Mouse (Mus musculus): Measurements from ENCODE around the gene Sugct. TPM values are rescaled to one million over a fixed set of nuclear protein-coding genes. Genes with fewer than 3 reads are reported as not detected.
"Not testable (repeated sequence)": the region's sequence is repeated elsewhere in the genome, so short reads cannot be mapped to it uniquely, and the experiment has no call there.

Gene Sugct
- total RNA-seq, 2 experiments from 2014 or later = 1.2 TPM

DNA sequence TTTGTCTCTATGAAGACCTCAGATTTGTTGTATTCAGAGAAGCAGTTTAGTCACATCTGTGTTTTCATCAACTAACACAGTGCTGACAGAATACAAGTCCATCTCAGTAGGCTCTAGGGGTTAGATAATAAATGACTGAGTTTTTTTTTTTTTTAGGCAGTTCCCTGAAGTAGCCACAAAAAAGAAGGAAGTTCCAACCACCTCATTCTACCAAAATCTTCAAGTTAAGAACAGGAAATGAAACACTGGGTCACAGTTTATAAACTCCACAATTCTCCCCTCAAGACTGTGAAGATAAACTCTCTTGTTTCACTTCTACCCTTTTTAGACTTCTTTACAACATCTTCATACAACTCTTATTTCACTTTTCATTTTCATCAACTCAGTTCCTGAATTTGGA is 783.1 kb downstream of the Sugct start:
- DNase-seq (ENCODE audit: low spot score in 2 of 2) = no peak

DNA sequence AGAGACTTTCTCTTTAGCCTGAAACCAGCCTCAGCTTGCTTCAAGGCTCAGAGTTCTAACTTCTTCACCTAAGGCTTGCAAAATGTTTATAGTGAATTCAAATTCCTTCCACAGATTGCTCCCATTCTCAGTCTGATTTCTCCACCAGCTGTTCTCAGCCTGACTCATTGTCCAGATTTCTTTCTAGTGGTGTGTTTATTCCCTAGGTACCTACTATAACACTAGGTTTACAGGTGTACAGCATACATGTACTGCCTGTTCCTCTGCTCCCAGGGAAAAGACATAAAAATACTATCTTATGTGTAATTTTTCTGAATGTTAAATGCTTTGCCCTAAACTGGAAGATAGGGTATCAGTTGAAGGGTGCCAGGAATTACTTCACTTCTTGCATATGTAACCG is 788.4 kb downstream of the Sugct start:
- DNase-seq (ENCODE audit: low spot score in 2 of 2) = no peak

DNA sequence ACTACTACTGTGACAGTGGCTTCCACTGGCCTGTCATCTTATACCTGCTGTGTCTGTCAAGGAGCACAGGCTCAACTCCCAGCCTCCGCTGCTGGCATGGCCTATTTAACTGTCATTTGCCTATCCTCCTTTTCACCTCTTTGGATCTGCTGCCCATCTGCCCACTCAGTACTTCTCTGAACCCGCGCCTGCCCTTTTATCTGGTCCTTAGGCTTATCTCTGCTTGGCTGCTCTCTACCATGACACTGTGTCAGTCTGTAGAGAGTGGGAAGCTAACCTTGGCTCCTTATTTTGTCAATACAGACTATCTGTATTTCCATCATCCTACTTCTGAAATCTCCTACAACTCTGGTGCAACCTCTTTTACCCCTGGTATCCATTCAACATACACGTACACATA is 793.9 kb downstream of the Sugct start:
- no peak for DNase-seq (ENCODE audit: low spot score in 2 of 2)

DNA sequence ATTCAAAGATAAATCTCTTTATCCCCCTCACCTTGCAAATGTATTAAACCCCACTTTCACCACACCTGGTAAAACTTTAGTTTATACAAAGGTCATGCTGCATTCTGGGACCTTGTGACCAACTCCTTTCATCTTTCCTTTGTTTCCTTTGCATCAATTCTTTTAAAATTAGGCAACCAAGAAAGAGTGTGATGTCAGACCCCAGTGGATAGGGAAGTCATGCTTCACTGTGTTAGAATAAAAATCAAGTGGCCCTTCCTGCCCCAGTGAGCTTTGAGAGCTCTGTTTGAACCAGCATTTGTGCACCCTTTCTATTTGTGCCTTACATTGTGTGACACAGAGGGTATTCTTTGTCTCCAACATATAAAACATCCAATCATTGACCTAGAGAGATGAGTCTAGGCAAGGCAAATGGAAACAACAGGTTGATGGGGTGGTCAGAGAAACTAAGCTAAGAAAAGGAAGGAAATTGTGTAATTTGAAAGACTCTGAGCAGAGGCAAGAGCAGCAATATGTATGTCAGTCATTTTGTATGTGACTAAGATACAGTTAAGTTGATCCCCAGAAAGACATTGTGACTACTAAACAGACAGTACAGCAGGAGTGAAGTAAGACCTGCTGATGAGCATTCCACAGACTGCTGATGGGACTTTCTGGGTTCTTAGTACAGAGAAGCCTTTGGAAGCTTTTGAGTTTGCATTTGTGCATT is 797.1 kb downstream of the Sugct start:
- no peak for DNase-seq (ENCODE audit: low spot score in 2 of 2)

DNA sequence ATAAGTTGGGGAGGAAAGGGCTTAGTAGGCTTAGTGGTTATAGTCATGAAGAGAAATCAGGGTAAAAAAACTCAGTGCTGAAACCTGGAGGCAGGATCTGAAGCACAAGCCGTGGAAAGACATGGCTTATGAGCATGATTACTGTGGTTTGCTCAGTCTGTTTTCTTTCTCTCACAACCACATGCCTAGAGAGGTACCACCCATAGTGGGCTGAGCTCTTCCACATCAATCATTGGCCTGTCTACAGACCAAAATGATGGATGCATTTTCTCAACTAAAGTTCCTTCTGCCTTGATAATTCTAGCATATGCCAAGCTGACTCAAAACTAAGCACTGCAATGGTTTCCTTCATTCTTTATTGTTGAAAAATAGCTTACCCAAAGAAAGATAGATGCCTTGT is 817.3 kb downstream of the Sugct start:
- DNase-seq (ENCODE audit: low spot score in 2 of 2) = no peak

DNA sequence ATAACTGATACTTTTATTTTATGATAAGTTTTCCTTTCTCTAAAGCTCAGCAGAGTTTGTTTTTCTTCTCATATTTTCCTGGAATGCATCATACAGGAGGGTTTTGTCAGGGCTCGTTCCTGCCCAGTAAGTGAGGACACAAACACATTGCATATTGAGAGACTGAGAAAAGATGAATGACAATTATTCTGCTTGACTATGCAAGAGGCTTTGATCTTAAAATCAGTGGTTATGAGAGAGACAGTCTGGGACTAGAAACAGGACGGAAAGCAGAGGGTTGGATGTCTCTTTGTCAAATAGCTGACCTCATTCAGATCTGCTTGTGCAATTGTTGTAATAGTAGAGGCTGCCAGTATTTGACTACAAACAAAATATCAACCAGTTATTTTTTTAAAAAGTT is 835.4 kb downstream of the Sugct start:
- no peak for DNase-seq (ENCODE audit: low spot score in 2 of 2)

DNA sequence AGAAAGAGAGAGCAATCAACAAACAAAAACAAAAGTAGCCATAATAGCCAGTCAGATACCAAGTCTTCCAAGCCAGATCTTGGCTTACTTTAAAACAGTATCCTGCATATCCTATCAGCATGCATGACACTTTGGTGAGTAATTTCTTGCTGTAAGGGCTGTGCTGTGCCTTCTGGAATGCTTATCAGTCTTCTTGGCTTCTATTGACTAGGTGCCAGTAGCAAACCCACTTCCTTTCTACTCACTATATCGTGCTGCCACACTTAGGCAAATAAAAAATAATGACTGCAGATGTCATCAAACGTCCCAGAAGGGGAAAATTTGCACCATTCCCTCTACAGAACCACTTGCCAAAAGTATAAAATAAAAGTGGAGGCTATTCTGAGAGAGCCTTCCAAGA is 848.1 kb downstream of the Sugct start:
- DNase-seq (ENCODE audit: low spot score in 2 of 2) = no peak

DNA sequence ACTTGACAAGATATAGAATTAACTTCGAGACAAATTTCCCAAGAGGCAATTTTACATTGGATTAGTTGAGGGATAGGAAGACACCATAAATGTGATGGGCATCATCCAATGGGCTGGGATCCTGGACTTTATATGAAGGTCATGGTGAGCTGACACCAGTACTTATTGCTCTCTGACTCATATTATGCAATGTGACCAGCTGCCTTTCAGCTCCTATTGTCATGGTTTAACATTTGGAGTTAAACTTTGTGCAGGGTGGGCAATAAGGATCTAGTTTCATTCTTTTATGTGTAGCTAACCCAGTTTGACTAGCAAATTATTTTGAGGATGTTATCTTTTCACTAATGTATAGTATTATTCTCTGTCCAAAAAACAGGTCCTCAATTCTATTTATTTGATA is 854.4 kb downstream of the Sugct start:
- DNase-seq (ENCODE audit: low spot score in 2 of 2) = no peak

DNA sequence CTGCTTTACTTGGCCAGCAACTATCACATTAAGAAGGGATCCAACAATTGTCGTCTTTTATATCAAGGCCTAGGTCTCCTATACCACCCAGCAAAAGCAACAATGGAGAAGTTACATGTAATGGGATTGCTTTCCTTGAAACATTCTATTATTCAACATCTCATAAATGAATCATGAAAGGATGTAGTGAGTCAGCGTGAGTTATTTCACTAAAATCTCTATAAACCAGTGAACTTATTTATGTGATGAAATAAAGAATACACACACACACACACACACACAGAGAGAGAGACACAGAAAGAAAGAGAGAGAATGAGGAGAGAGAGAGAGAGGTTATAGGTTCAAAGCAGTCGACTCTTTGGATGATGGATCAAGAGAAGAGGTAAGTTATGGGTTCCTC is 856.9 kb downstream of the Sugct start:
- no peak for DNase-seq (ENCODE audit: low spot score in 2 of 2)

DNA sequence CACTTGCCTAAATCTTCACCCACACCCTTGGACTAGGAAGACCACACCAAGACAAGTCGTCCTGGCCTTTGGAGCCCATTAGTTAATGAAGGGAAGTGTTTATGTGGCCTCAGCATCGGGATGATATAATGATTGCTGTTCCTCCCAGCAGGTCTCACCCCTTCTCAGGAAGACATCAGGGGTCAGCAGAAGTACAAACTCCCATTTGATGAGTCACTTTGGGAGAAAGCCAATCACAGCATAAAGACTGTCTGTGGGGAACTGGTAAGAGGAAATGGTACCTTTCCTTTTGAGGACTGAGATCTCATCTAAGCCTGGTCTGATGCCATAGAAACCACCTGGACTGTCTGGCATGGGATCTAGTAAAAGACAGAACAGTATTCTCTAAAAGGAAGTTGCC is 860.2 kb downstream of the Sugct start:
- DNase-seq (ENCODE audit: low spot score in 2 of 2) = no peak

DNA sequence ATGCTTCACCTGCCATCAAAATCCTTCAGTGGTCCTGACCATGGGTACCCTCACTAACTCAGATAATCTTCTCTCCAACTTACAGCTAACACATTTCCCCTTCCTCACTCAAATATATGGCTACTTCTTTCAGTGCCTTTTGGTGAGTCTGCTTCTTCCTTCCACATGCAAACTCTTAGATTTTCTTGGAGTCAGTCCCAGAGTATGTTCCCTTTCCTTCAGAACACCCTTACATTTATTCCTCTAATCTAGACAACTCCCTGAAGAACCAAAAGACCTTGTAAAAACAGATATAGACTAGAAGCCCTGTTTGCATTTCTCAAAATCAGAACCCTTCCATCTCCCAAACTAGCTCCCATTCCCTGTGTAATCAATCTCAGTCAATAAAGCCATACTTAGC is 862.3 kb downstream of the Sugct start:
- DNase-seq (ENCODE audit: low spot score in 2 of 2) = no peak

DNA sequence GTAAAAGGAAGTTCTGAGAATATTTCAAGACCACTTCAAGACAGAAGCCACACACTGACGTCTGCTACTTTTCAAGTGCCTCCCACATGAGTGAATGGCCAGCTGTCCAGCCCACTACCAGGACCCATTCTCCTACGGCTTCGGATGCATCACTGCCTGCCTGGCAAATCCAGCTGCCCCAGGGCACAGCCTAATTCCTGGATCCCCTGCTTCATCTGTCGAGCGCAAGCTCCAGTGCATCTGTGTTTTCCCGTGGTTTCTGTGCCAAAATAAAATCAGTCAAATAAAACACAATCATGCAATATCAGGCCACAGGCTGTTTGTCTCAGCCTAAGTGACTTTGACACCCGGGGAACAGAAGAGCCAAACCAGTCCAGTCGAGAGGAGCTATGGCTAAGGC is 863.5 kb downstream of the Sugct start:
- peak in 1 of 2 experiments; percentile 17 for DNase-seq (ENCODE audit: low spot score in 2 of 2)

DNA sequence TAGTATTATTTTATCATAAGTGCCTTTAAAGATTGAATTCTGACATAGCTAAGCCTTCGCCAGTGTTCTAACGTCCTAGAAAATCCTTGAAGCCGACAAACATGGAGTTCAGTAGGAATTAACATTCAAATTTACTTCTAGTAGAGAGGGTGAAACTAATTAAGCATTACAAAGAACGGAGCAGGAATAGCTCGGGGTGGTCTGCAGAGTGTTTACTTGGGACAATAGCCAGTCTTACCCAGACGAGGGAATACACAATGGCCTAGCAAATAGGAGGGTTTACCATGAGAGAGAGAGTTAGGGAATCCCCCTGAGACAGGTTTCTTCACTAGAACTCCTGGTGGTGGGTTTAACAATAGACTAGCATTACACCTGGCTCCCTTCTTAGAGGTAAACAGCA is 865.1 kb downstream of the Sugct start:
- not testable (repeated sequence) for DNase-seq (ENCODE audit: low spot score in 2 of 2)

DNA sequence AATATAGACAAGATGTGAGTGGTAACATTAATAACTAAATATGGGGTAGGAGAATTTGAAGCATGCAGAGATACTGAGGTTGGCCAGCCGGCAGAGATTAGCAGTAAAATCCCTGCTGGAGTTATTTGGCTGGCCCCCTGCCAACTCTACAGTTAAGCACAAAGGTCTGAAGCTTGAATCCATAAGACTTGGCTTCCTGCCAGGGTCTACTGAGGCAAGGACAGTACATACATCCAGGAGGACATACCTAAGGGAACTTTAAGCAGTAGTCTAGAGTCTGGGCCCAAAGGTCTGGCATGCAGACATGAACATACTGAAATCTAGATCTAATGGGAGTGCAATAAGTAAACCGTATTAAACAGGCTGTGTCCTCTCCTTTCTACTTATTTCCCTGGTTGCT is 865.8 kb downstream of the Sugct start:
- DNase-seq (ENCODE audit: low spot score in 2 of 2) = no peak

DNA sequence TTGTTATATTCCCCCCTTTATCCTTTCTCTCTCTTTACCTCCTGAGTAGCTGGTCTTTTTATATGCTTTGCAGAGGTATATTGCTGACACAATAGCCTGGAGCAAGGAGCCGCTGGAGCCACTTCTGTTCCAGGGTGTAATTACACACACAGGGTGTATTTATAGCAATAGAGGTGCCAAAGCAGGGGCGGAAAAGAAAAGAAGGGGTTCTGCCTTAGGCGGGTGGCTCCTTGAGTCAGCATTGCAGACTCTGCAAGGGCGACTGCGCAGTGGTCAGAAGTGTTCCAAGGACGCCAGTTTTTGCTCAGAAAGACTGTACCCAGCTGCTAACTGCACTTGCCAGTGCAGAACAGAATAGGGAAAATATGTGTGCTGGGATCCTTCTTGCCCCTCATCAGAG is 869.7 kb downstream of the Sugct start:
- DNase-seq (ENCODE audit: low spot score in 2 of 2) = no peak

DNA sequence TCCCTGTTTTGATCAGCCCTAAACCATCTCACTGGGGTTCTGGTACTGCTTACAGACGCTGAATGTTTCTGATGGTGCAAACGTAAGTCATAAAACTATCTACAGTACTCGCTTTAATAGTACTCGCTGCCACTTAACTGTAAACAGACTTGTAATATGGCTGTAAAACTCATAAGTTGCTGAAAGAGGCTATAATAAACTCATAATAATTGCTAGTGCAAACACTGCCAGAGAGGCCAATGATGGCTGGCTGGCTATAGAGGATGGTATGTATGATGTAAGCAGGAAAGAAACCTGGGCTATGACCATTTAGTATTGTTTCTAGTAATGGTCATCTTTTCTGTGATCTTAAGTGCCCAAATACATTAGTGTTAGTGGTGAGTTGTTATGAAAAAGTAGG is 873.6 kb downstream of the Sugct start:
- no peak for DNase-seq (ENCODE audit: low spot score in 2 of 2)

DNA sequence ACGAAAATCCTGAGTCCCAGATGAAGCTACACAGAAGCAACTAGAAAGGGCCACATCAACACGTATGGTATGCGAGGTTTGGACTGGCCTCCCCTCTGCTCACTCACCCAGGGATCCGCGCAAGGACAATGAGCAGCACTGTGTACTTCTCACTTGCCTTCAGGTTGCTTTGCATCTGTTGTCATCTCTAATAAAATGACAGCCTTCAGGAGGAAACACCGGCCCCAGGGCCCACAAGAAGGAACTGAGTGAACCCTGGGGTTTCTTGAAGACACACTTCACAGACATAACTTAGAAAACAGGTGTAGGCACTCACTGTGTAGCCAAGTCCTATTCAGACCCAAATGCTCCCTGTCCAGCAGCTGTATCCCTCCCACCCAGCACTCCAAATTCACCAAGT is 877.9 kb downstream of the Sugct start:
- no peak for DNase-seq (ENCODE audit: low spot score in 2 of 2)

DNA sequence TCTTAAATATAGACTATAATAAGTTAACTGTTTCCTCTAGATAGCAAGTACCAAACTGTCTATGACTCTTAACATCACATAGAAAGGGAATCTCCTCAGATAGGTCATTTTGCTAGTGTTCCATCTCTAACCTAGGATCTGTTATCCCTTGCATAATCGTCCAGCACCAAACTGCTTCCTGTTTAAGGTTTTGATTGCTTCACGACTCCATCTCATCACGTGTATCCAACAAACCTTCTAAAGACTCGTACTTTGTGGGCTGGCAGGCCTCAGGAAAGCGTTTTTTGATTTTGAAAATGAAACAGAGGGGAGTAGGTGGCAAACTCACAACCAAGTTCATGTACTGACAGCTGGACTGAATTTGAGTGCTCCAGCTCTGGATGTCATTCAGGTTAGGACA is 878.6 kb downstream of the Sugct start:
- no peak for DNase-seq (ENCODE audit: low spot score in 2 of 2)

DNA sequence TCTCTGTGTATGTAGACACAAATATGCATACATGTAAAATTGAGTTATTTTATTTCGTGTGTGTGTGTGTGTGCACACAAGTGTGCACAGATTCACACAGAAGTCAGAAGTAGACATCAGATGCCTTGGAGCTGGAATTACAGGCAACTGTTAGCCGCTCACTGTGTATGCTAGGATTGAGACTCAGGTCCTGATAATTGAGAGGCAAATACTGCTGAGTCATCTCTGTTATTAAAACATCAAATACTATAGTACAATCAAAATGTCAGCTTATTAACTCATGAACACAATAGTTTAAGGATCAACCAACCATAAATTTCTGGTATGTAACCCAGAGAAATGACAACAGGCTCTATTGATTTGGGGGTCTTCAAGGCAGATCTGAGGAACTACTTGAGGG is 883.1 kb downstream of the Sugct start:
- no peak for DNase-seq (ENCODE audit: low spot score in 2 of 2)

Other genes with a start within 250 kb of the Sugct start
- gene Mplkip, start 361 bp downstream of the Sugct start, total RNA-seq (2021) = 10 to 100 TPM; 17.3 to 19.5 TPM
- 10 to 100 TPM; 52.6 to 57.5 TPM for gene Cdk13, start 109.5 kb upstream of the Sugct start, total RNA-seq (2021)
- 100 to 1,000 TPM; 128 to 135 TPM for gene Rala, start 248.7 kb upstream of the Sugct start, total RNA-seq (2021)